Mouse (Mus musculus) spleen, adult 2 months (tissue): ENCODE results near the gene Wwox. TPM values are rescaled to one million over a fixed set of nuclear protein-coding genes. Genes with fewer than 3 reads are reported as not detected.
A peak's percentile ranks its signal among the peaks of the same experiment; 100 is the strongest.

Source experiments
- DNase-seq, 2 experiments: peaks; one replicate each; pipeline versions ENCODE4 v3.0.0 to v3.0.0-alpha.2; 2012 to 2021; ENCODE audit warnings: low spot score in 2 of 2, low read depth in 1 of 2
- H3K27ac ChIP-seq: fragments of 200-500 bp; 2 replicates; pipeline ENCODE4 v1.5.1; 2012; ENCODE audit warnings: low read length, inconsistent platforms; ENCODE audit not compliant: insufficient read depth
- H3K27me3 ChIP-seq: fragments of 200-500 bp; 2 replicates; pipeline ENCODE4 v1.6.1; 2012; ENCODE audit warnings: mild to moderate bottlenecking, moderate library complexity, low read length, inconsistent platforms; ENCODE audit not compliant: control insufficient read depth, insufficient read depth
- H3K36me3 ChIP-seq: fragments of 200-500 bp; 2 replicates; pipeline ENCODE4 v1.6.1; 2012; ENCODE audit warnings: mild to moderate bottlenecking, low read length, inconsistent platforms; ENCODE audit not compliant: control insufficient read depth, insufficient read depth
- H3K4me1 ChIP-seq: fragments of 200-500 bp; 2 replicates; pipeline ENCODE4 v1.6.1; 2011; ENCODE audit warnings: inconsistent platforms; ENCODE audit not compliant: control insufficient read depth, insufficient read depth, insufficient read length
- H3K4me3 ChIP-seq: fragments of 200-500 bp; 2 replicates; pipeline ENCODE4 v1.5.1; 2011; ENCODE audit warnings: mild to moderate bottlenecking, inconsistent platforms; ENCODE audit not compliant: insufficient read depth, insufficient read length; ENCODE audit errors: extremely low read depth
- CTCF ChIP-seq: fragments of 200-500 bp; IDR thresholded peaks from 2 replicates; pipeline ENCODE4 v1.5.1; 2011; ENCODE audit warnings: mild to moderate bottlenecking, inconsistent platforms; ENCODE audit not compliant: insufficient read depth, insufficient read length, insufficient replicate concordance; ENCODE audit errors: extremely low read depth
- POLR2A ChIP-seq: fragments of 200-500 bp; IDR thresholded peaks from 2 replicates; pipeline ENCODE4 v1.6.1; 2011; ENCODE audit warnings: low read depth, low read length, inconsistent platforms
- WGBS: fragments of 180-500 bp; shearing (Covaris S2); methylation state at CpG from one replicate; pipeline ENCODE4 v1.1.7; 2018; 5-methylcytosine and 5-hydroxymethylcytosine counted together
- polyA plus RNA-seq: library from polyadenylated mRNA; depleted of rRNA; stranded (reverse); fragments of >200 nt; gene quantifications from 2 replicates; pipeline ENCODE4 v1.2.3, GENCODE M21; 2012

Gene Wwox
- polyA plus RNA-seq, 1 experiment = 3.8 TPM

- WGBS = 79% methylated on average over 22 of the region's 22 CpGs
- no peak overlapping the region for H3K4me3 ChIP-seq
- no peaks in the 10 kb centered on the region for H3K27me3 ChIP-seq
- DNase-seq = no peak
- H3K4me1 ChIP-seq = peaks cover 6% of the 10 kb centered on the region; the same call in 1 of the 2 replicates
- TF ChIP-seq CTCF (no peak), POLR2A (no peak)
- H3K27ac ChIP-seq = no peak overlapping the region
- H3K36me3 ChIP-seq = no peaks in the 10 kb centered on the region
These were observed 368.4 kb downstream of the Wwox start for GRCm38 (mm10) chr8:114807676-114808426.

GRCm38 (mm10) chr8:114810470-114810869, 371.0 kb downstream of the Wwox start:
- Histone ChIP-seq H3K27ac (no peak overlapping the region), H3K4me1 (peaks cover 6% of the 10 kb centered on the region; the same call in 1 of the 2 replicates), H3K27me3 (no peaks in the 10 kb centered on the region), H3K4me3 (no peak overlapping the region), H3K36me3 (no peaks in the 10 kb centered on the region)
- TF ChIP-seq POLR2A (no peak), CTCF (no peak)
- DNase-seq = no peak
- WGBS = 42% methylated on average over 5 of the region's 5 CpGs

GRCm38 (mm10) chr8:114813830-114814229, 374.4 kb downstream of the Wwox start:
- H3K27ac ChIP-seq = no peak overlapping the region
- no peak for TF ChIP-seq POLR2A
- no peak for TF ChIP-seq CTCF
- H3K4me3 ChIP-seq = no peak overlapping the region
- no peaks in the 10 kb centered on the region for H3K27me3 ChIP-seq
- peaks cover 11% of the 10 kb centered on the region; the same call in 1 of the 2 replicates for H3K4me1 ChIP-seq
- no peak for DNase-seq
- 92% methylated on average over 10 of the region's 10 CpGs for WGBS
- H3K36me3 ChIP-seq = no peaks in the 10 kb centered on the region

- Histone ChIP-seq H3K27me3 (no peaks in the 10 kb centered on the region), H3K4me3 (peak overlapping the region; percentile 49), H3K27ac (peak overlapping the region; percentile 82), H3K36me3 (no peaks in the 10 kb centered on the region), H3K4me1 (peaks cover 11% of the 10 kb centered on the region; the same call in 1 of the 2 replicates)
- 33% methylated on average over 10 of the region's 10 CpGs for WGBS
- TF ChIP-seq POLR2A (peak; percentile 73), CTCF (no peak)
- peak; percentile 59 to 73 for DNase-seq
These were observed 375.6 kb downstream of the Wwox start for GRCm38 (mm10) chr8:114814769-114815736.

GRCm38 (mm10) chr8:114816343-114816742, 376.9 kb downstream of the Wwox start:
- no peaks in the 10 kb centered on the region for H3K27me3 ChIP-seq
- peaks cover 11% of the 10 kb centered on the region; the same call in 1 of the 2 replicates for H3K4me1 ChIP-seq
- WGBS = 18% methylated on average over 12 of the region's 12 CpGs
- DNase-seq = peak; percentile 47 to 62
- no peaks in the 10 kb centered on the region for H3K36me3 ChIP-seq
- TF ChIP-seq CTCF (peak; percentile 34; the same call in 1 of the 2 replicates), POLR2A (peak; percentile 7; the same call in 1 of the 2 replicates)
- H3K27ac ChIP-seq = peak overlapping the region; percentile 86
- H3K4me3 ChIP-seq = peak overlapping the region; percentile 51

GRCm38 (mm10) chr8:114816949-114817348, 377.5 kb downstream of the Wwox start:
- Histone ChIP-seq H3K4me1 (peaks cover 11% of the 10 kb centered on the region; the same call in 1 of the 2 replicates), H3K4me3 (peak overlapping the region; percentile 51), H3K36me3 (no peaks in the 10 kb centered on the region), H3K27ac (peak overlapping the region; percentile 86), H3K27me3 (no peaks in the 10 kb centered on the region)
- WGBS = 77% methylated on average over 4 of the region's 4 CpGs
- TF ChIP-seq CTCF = no peak
- TF ChIP-seq POLR2A = no peak
- no peak for DNase-seq
